Comparison of ENCODE assay signal across 29 mouse cellular contexts in genomic region chr5:73556733-73557425, GRCm38 (mm10).
DNase-seq lines count a peak whose midpoint lies in the region; ATAC-seq and TF ChIP-seq lines count a peak whose summit lies in the region.
"Had no signal": no experiment of that assay in that cellular context is flagged by ENCODE, and none has a peak within 500 bp of the region (broad histone marks: within the 10 kb centered on the region; RNA-seq: fewer than 3 reads in every experiment).

No protein-coding gene starts in this region.

- TF ChIP-seq POLR2A in small intestine, adult 2 months (IDR thresholded peaks at IDR 0.05; ENCODE audit: low read depth, low read length), result no peak

- TF ChIP-seq CTCF in small intestine, adult 2 months (IDR thresholded peaks at IDR 0.05; ENCODE audit: extremely low read depth, insufficient read length, insufficient replicate concordance, low read depth, low read length), result no peak

- peak overlapping the region; percentile 57; the same call in 1 of the 2 replicates for H3K27ac ChIP-seq in hindbrain, embryonic 10.5 days
- no peak overlapping the region for H3K27ac ChIP-seq in hindbrain, embryonic 14.5 days
- 0 out of 2 replicates have a peak overlapping the region, but pooled peaks have one; percentile 47 for H3K27ac ChIP-seq in midbrain, embryonic 10.5 days (replicated peaks)
- no peak overlapping the region for H3K27ac ChIP-seq in midbrain, embryonic 13.5 days
- peak overlapping the region; percentile 92 for H3K27ac ChIP-seq in small intestine, adult 2 months (ENCODE audit: insufficient read depth, low read depth, low read length)
- H3K27ac ChIP-seq: embryonic facial prominence, embryonic 15.5 days; heart, adult 2 months; hindbrain, embryonic 15.5 days; limb, embryonic 10.5 days; liver, embryonic 12.5 days; neural tube, embryonic 15.5 days; stomach, postnatal 0 days had no signal

- H3K4me2 ChIP-seq in hindbrain, embryonic 14.5 days (replicated peaks), result no peak overlapping the region
- H3K4me2 ChIP-seq in midbrain, embryonic 13.5 days (replicated peaks), result no peak overlapping the region
- H3K4me2 ChIP-seq: embryonic facial prominence, embryonic 15.5 days; hindbrain, embryonic 15.5 days; liver, embryonic 12.5 days; lung, embryonic 15.5 days; neural tube, embryonic 15.5 days had no signal

- WGBS in hindbrain, embryonic 10.5 days, result 76% methylated on average over 12 of the region's 12 CpGs
- 73% methylated on average over 12 of the region's 12 CpGs for WGBS in hindbrain, embryonic 14.5 days
- WGBS in midbrain, embryonic 10.5 days, result 81% methylated on average over 12 of the region's 12 CpGs
- 84% methylated on average over 12 of the region's 12 CpGs for WGBS in midbrain, embryonic 13.5 days
- 24% methylated on average over 12 of the region's 12 CpGs for WGBS in small intestine, adult 2 months

- H3K36me3 ChIP-seq in hindbrain, embryonic 10.5 days, result peaks cover 81% of the 10 kb centered on the region
- peaks cover 56% of the 10 kb centered on the region for H3K36me3 ChIP-seq in hindbrain, embryonic 14.5 days (replicated peaks; ENCODE audit: control insufficient read depth, insufficient read depth)
- H3K36me3 ChIP-seq in midbrain, embryonic 10.5 days, result peaks cover 79% of the 10 kb centered on the region
- H3K36me3 ChIP-seq in midbrain, embryonic 13.5 days, result peaks cover 62% of the 10 kb centered on the region
- H3K36me3 ChIP-seq in small intestine, adult 2 months (ENCODE audit: control insufficient read depth, insufficient read depth, low read length), result peaks cover 7% of the 10 kb centered on the region

- ATAC-seq in hindbrain, embryonic 14.5 days (ENCODE audit: low FRiP score), result no peak
- ATAC-seq in midbrain, embryonic 13.5 days, result no peak
- ATAC-seq in granulocyte monocyte progenitor cell, adult 5-6 weeks (replicated peaks; ENCODE audit: poor library complexity, severe bottlenecking), result peak; percentile 35; the same call in 1 of the 2 replicates
- ATAC-seq: forebrain, embryonic 16.5 days; liver, embryonic 12.5 days had no signal

- intact Hi-C loops in left cerebral cortex, postnatal 36 days (cut with DNase I), result no loop called here

- H3K9ac ChIP-seq in hindbrain, embryonic 14.5 days, result no peak overlapping the region
- H3K9ac ChIP-seq in midbrain, embryonic 13.5 days (replicated peaks), result no peak overlapping the region
- H3K9ac ChIP-seq: embryonic facial prominence, embryonic 15.5 days; hindbrain, embryonic 15.5 days; liver, embryonic 12.5 days; lung, embryonic 15.5 days; neural tube, embryonic 15.5 days had no signal

- no peaks in the 10 kb centered on the region for H3K9me3 ChIP-seq in hindbrain, embryonic 10.5 days
- no peaks in the 10 kb centered on the region for H3K9me3 ChIP-seq in hindbrain, embryonic 14.5 days (ENCODE audit: control insufficient read depth, low read length)
- H3K9me3 ChIP-seq in midbrain, embryonic 10.5 days (replicated peaks), result no peaks in the 10 kb centered on the region
- no peaks in the 10 kb centered on the region for H3K9me3 ChIP-seq in midbrain, embryonic 13.5 days
- H3K9me3 ChIP-seq: embryonic facial prominence, embryonic 15.5 days; hindbrain, embryonic 15.5 days; limb, embryonic 10.5 days; liver, embryonic 12.5 days; lung, embryonic 15.5 days; neural tube, embryonic 15.5 days had no signal

- no peak overlapping the region for H3K4me3 ChIP-seq in hindbrain, embryonic 10.5 days
- no peak overlapping the region for H3K4me3 ChIP-seq in hindbrain, embryonic 14.5 days (replicated peaks; ENCODE audit: low read length)
- H3K4me3 ChIP-seq in midbrain, embryonic 10.5 days, result no peak overlapping the region
- H3K4me3 ChIP-seq in midbrain, embryonic 13.5 days (replicated peaks), result no peak overlapping the region
- H3K4me3 ChIP-seq in small intestine, adult 2 months (ENCODE audit: low read depth, low read length), result peak overlapping the region; percentile 55
- H3K4me3 ChIP-seq: embryonic facial prominence, embryonic 15.5 days; heart, adult 2 months; hindbrain, embryonic 15.5 days; limb, embryonic 10.5 days; liver, embryonic 12.5 days; lung, embryonic 15.5 days; megakaryocyte, embryonic 14.5 days; neural tube, embryonic 15.5 days had no signal

- H3K27me3 ChIP-seq in hindbrain, embryonic 10.5 days (ENCODE audit: insufficient read depth, poor library complexity, severe bottlenecking), result no peaks in the 10 kb centered on the region
- no peaks in the 10 kb centered on the region for H3K27me3 ChIP-seq in hindbrain, embryonic 14.5 days (ENCODE audit: control insufficient read depth, insufficient read depth, low read length)
- no peaks in the 10 kb centered on the region for H3K27me3 ChIP-seq in midbrain, embryonic 10.5 days (ENCODE audit: low read depth, poor library complexity, severe bottlenecking)
- H3K27me3 ChIP-seq in midbrain, embryonic 13.5 days, result no peaks in the 10 kb centered on the region
- no peaks in the 10 kb centered on the region for H3K27me3 ChIP-seq in small intestine, adult 2 months (ENCODE audit: control insufficient read depth, insufficient read depth, low read length)
- H3K27me3 ChIP-seq: embryonic facial prominence, embryonic 15.5 days; hindbrain, embryonic 15.5 days; liver, embryonic 12.5 days; lung, embryonic 15.5 days; megakaryocyte, embryonic 14.5 days; neural tube, embryonic 15.5 days had no signal

- DNase-seq in hindbrain, embryonic 10.5 days (ENCODE audit: low spot score), result no peak
- DNase-seq in hindbrain, embryonic 14.5 days (ENCODE audit: low spot score), result no peak
- DNase-seq in midbrain, embryonic 10.5 days (ENCODE audit: low spot score), result no peak
- no peak for DNase-seq in left cerebral cortex, postnatal 36 days (ENCODE audit: low spot score in 2 of 2)
- no peak for DNase-seq in embryo, embryonic 9.5 days (ENCODE audit: extremely low spot score)
- DNase-seq: adrenal gland, postnatal 14 days; cerebellum, adult 2 months; cerebellum, postnatal 25 days; gastrocnemius, postnatal 14 days; heart, adult 2 months; heart, postnatal 36 days; kidney, adult 11 months; layer of hippocampus, adult 9-11 months; right cerebral cortex, adult 18-20 months; right cerebral cortex, postnatal 4 days; thymus, adult 2 months; thymus, postnatal 4 days had no signal

- H3K4me1 ChIP-seq in hindbrain, embryonic 10.5 days (replicated peaks), result peaks cover 10% of the 10 kb centered on the region
- H3K4me1 ChIP-seq in hindbrain, embryonic 14.5 days (replicated peaks; ENCODE audit: control insufficient read depth, insufficient read depth, low read length), result no peaks in the 10 kb centered on the region
- peaks cover 6% of the 10 kb centered on the region for H3K4me1 ChIP-seq in midbrain, embryonic 10.5 days
- H3K4me1 ChIP-seq in midbrain, embryonic 13.5 days (replicated peaks), result peaks cover 11% of the 10 kb centered on the region
- H3K4me1 ChIP-seq in small intestine, adult 2 months (ENCODE audit: control insufficient read depth, insufficient read depth, insufficient read length, low read length), result peaks cover 9% of the 10 kb centered on the region; the same call in 1 of the 2 replicates
- H3K4me1 ChIP-seq: limb, embryonic 10.5 days; liver, embryonic 12.5 days; megakaryocyte, embryonic 14.5 days had no signal

Comparison
In these comparisons a context has a peak if more than half of its experiments do, and no peak if none do; other contexts are left out.
1. H3K27ac ChIP-seq: peak in hindbrain, embryonic 10.5 days (single experiment), midbrain, embryonic 10.5 days (single experiment) and small intestine, adult 2 months (single experiment); none in hindbrain, embryonic 14.5 days (single experiment) and midbrain, embryonic 13.5 days (single experiment).